Mouse (Mus musculus): Measurements from ENCODE around the gene Stra8. TPM values are rescaled to one million over a fixed set of nuclear protein-coding genes. Genes with fewer than 3 reads are reported as not detected.
A peak's percentile ranks its signal among the peaks of the same experiment; 100 is the strongest.

Gene Stra8
- polyA plus RNA-seq, 1 experiment from 2014 or later = not detected

GRCm38 (mm10) chr6:34884724-34885123 lies 35.2 kb upstream of the Stra8 start:
- H3K4me3 ChIP-seq (replicated peaks) = no peak overlapping the region
- no peak overlapping the region for H3K27ac ChIP-seq
- H3K36me3 ChIP-seq (replicated peaks) = peaks cover 58% of the 10 kb centered on the region
- H3K9ac ChIP-seq = no peak overlapping the region
- peaks cover 18% of the 10 kb centered on the region for H3K4me1 ChIP-seq
- H3K4me2 ChIP-seq = no peak overlapping the region
- H3K9me3 ChIP-seq = no peaks in the 10 kb centered on the region
- 91% methylated on average over 7 of the region's 7 CpGs for WGBS
- ATAC-seq (ENCODE audit: low FRiP score) = no peak
- H3K27me3 ChIP-seq = no peaks in the 10 kb centered on the region

GRCm38 (mm10) chr6:34887131-34887850 lies 32.7 kb upstream of the Stra8 start:
- peak overlapping the region; percentile 70 for H3K27ac ChIP-seq
- H3K4me2 ChIP-seq = no peak overlapping the region
- H3K4me1 ChIP-seq = peaks cover 18% of the 10 kb centered on the region
- peak; percentile 78 for ATAC-seq (ENCODE audit: low FRiP score)
- peaks cover 64% of the 10 kb centered on the region for H3K36me3 ChIP-seq (replicated peaks)
- H3K9me3 ChIP-seq = no peaks in the 10 kb centered on the region
- no peak overlapping the region for H3K4me3 ChIP-seq (replicated peaks)
- WGBS = 20% methylated on average over 6 of the region's 6 CpGs
- no peaks in the 10 kb centered on the region for H3K27me3 ChIP-seq
- no peak overlapping the region for H3K9ac ChIP-seq

- peaks cover 63% of the 10 kb centered on the region for H3K36me3 ChIP-seq (replicated peaks)
- H3K9me3 ChIP-seq = no peaks in the 10 kb centered on the region
- WGBS = 63% methylated on average over 4 of the region's 4 CpGs
- 0 out of 2 replicates have a peak overlapping the region, but pooled peaks have one; percentile 5 for H3K27ac ChIP-seq
- H3K4me3 ChIP-seq (replicated peaks) = no peak overlapping the region
- no peak overlapping the region for H3K4me2 ChIP-seq
- ATAC-seq (ENCODE audit: low FRiP score) = no peak
- H3K27me3 ChIP-seq = no peaks in the 10 kb centered on the region
- H3K4me1 ChIP-seq = peaks cover 18% of the 10 kb centered on the region
- no peak overlapping the region for H3K9ac ChIP-seq
These were observed 30.8 kb upstream of the Stra8 start for GRCm38 (mm10) chr6:34889185-34889584.

DNA sequence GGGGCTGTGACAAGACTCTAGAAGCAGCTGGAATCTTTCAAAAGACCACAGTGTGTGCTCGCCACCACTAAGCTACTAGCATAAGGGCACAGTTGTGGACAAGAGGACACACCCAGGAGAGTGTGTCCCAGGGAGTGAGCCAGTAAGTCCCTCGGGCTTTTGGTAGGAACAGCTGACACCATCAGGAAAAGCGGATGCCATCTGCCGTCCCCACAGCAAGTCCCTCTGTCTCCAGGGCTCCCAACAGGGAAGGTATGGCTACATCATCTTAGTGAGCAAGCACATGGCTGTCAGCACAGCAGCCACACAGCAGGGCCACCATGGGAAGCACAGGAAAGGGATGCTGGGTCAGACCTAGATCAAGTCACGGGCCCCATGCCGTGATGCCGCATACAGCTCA lies 24.4 kb upstream of the Stra8 start:
- Histone ChIP-seq H3K27me3 (no peaks in the 10 kb centered on the region), H3K9ac (no peak overlapping the region), H3K4me3 (replicated peaks) (no peak overlapping the region), H3K9me3 (no peaks in the 10 kb centered on the region), H3K27ac (no peak overlapping the region), H3K4me2 (no peak overlapping the region), H3K4me1 (no peaks in the 10 kb centered on the region), H3K36me3 (replicated peaks) (peaks cover 67% of the 10 kb centered on the region)
- no peak for ATAC-seq (ENCODE audit: low FRiP score)
- 88% methylated on average over 7 of the region's 7 CpGs for WGBS

DNA sequence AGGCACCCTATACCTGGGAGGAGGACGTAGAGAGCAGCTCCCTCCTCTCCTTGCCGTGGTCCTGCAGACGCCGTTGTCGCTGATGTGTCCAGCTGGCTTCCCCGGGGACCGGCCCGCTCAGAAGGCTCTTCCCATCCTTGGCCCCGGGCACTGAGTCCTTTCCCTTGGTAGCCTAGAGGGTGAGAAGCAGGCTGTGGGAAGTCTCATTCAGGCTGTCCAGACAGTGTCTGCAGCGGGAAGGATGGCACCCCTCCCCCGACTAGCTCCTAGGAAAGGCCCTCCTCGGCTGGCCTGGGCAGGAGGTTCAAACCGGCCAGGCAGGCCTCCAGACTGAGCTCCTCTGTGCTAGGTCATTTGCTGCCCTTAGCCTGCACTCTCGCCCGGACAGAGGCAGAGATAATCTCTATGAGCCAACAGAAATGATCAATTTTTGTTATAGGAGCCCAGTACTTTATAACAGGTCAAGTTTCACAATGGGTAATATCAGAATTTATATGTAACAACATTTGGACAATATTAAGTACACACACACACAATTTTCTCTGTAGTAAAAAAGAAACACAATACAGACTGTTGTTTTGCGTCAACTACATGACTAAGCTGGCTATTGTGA lies 23.7 kb upstream of the Stra8 start:
- Histone ChIP-seq H3K27ac (no peak overlapping the region), H3K36me3 (replicated peaks) (peaks cover 67% of the 10 kb centered on the region)

GRCm38 (mm10) chr6:34899127-34899526 lies 20.8 kb upstream of the Stra8 start:
- Histone ChIP-seq H3K27me3 (no peaks in the 10 kb centered on the region), H3K4me3 (replicated peaks) (no peak overlapping the region), H3K36me3 (replicated peaks) (peaks cover 61% of the 10 kb centered on the region), H3K4me2 (no peak overlapping the region), H3K4me1 (peaks cover 6% of the 10 kb centered on the region; the same call in 1 of the 2 replicates), H3K27ac (no peak overlapping the region), H3K9ac (no peak overlapping the region), H3K9me3 (no peaks in the 10 kb centered on the region)
- ATAC-seq (ENCODE audit: low FRiP score) = no peak
- 92% methylated on average over 2 of the region's 2 CpGs for WGBS

More for the DNA sequence above, 23.7 kb upstream of the Stra8 start:
- Histone ChIP-seq H3K27me3 (no peaks in the 10 kb centered on the region), H3K9ac (no peak overlapping the region), H3K9me3 (no peaks in the 10 kb centered on the region), H3K4me1 (no peaks in the 10 kb centered on the region), H3K4me2 (no peak overlapping the region), H3K4me3 (replicated peaks) (no peak overlapping the region)
- no peak for ATAC-seq (ENCODE audit: low FRiP score)
- WGBS = 54% methylated on average over 16 of the region's 16 CpGs

GRCm38 (mm10) chr6:34900990-34901389 lies 19.0 kb upstream of the Stra8 start:
- no peaks in the 10 kb centered on the region for H3K9me3 ChIP-seq
- 57% methylated on average over 2 of the region's 2 CpGs for WGBS
- no peak for ATAC-seq (ENCODE audit: low FRiP score)

DNA sequence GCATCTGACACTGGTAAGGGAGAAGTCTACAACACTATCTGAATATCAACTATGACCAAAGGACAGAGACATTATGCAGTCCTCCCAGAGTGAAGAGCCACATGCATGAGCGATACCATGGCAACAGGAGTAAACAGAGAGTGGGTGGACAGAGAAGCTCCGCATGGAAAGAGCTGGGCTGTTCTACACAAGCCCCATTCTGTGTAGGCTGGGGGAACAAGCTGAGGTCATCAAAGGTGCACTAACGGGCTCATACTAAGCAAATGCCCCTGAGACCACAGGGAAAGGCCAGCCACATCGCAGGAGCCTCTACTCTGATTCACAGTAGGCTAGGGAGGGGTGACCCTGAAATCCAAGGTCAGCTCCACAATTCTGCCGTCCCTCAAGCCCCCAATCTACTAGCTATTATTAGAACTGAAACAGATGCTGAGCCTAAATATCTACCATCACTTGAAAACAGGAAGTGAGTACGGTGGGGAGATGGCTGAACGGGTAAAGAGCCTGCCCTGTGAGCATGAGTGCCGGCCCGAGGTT lies 18.0 kb upstream of the Stra8 start:
- Histone ChIP-seq H3K36me3 (replicated peaks) (peaks cover 63% of the 10 kb centered on the region), H3K9ac (no peak overlapping the region), H3K4me3 (replicated peaks) (no peak overlapping the region), H3K27me3 (no peaks in the 10 kb centered on the region), H3K27ac (no peak overlapping the region), H3K4me2 (no peak overlapping the region), H3K9me3 (no peaks in the 10 kb centered on the region), H3K4me1 (peaks cover 6% of the 10 kb centered on the region; the same call in 1 of the 2 replicates)
- WGBS = 81% methylated on average over 9 of the region's 9 CpGs
- no peak for ATAC-seq (ENCODE audit: low FRiP score)

More at GRCm38 (mm10) chr6:34900990-34901389, 19.0 kb upstream of the Stra8 start:
- H3K27ac ChIP-seq = no peak overlapping the region
- no peak overlapping the region for H3K4me2 ChIP-seq
- no peak overlapping the region for H3K4me3 ChIP-seq (replicated peaks)
- no peak overlapping the region for H3K9ac ChIP-seq
- peaks cover 57% of the 10 kb centered on the region for H3K36me3 ChIP-seq (replicated peaks)
- H3K27me3 ChIP-seq = no peaks in the 10 kb centered on the region
- H3K4me1 ChIP-seq = peaks cover 6% of the 10 kb centered on the region; the same call in 1 of the 2 replicates

GRCm38 (mm10) chr6:34902578-34902977 lies 17.4 kb upstream of the Stra8 start:
- no peak overlapping the region for H3K4me3 ChIP-seq (replicated peaks)
- no peaks in the 10 kb centered on the region for H3K9me3 ChIP-seq
- no peak overlapping the region for H3K4me2 ChIP-seq
- peaks cover 6% of the 10 kb centered on the region; the same call in 1 of the 2 replicates for H3K4me1 ChIP-seq
- WGBS = 91% methylated on average over 7 of the region's 7 CpGs
- H3K36me3 ChIP-seq (replicated peaks) = peaks cover 68% of the 10 kb centered on the region
- no peak overlapping the region for H3K9ac ChIP-seq
- no peaks in the 10 kb centered on the region for H3K27me3 ChIP-seq
- H3K27ac ChIP-seq = no peak overlapping the region
- ATAC-seq (ENCODE audit: low FRiP score) = no peak

DNA sequence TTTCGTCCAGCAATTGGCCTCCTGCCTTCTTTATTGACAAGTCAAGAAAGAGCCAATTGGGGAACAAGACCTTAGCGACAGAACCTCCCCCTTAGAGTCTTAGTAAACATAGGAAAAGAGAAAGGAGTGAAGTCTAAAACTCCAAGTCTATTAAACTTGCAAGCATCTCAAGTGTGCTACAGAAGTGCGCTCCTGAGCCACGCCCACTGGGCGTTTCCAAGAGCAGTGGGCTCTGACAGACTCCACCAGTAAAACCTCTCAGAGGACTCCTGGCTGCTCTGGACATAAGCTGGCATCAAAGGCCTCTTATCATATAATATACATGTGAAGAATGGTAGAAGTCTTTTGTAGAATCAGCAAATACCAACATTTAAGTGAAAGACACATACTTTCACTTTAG lies 16.5 kb upstream of the Stra8 start:
- no peak for ATAC-seq (ENCODE audit: low FRiP score)
- no peak overlapping the region for H3K4me3 ChIP-seq (replicated peaks)
- H3K9ac ChIP-seq = no peak overlapping the region
- 74% methylated on average over 5 of the region's 5 CpGs for WGBS
- H3K4me1 ChIP-seq = peaks cover 6% of the 10 kb centered on the region; the same call in 1 of the 2 replicates
- peaks cover 70% of the 10 kb centered on the region for H3K36me3 ChIP-seq (replicated peaks)
- no peak overlapping the region for H3K27ac ChIP-seq
- H3K9me3 ChIP-seq = no peaks in the 10 kb centered on the region
- H3K27me3 ChIP-seq = no peaks in the 10 kb centered on the region
- no peak overlapping the region for H3K4me2 ChIP-seq

- ATAC-seq (ENCODE audit: low FRiP score) = no peak
- peaks cover 69% of the 10 kb centered on the region for H3K36me3 ChIP-seq (replicated peaks)
These were observed 16.1 kb upstream of the Stra8 start for GRCm38 (mm10) chr6:34903851-34904250.

DNA sequence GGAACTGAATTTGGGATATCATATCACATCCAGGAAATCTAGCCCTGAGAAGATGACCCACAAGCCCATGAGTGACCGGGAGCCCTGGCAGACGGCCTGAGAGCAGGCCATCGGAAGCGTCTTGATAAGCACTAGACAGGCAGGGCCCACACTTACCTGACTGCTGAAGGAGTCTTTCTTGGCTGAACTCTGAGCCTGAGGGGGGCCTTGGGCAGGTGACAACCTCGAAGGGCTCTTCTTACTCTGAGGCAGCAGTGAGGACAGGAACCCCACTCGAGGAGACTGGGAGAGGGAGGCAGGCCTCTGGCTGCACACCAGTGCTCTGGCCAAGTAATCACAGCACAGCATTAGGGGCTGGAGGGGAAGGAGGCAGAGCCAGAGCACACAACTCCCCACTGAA lies 15.6 kb upstream of the Stra8 start:
- H3K9me3 ChIP-seq = no peaks in the 10 kb centered on the region
- no peak overlapping the region for H3K4me3 ChIP-seq (replicated peaks)
- WGBS = 90% methylated on average over 6 of the region's 6 CpGs
- H3K9ac ChIP-seq = no peak overlapping the region
- no peaks in the 10 kb centered on the region for H3K27me3 ChIP-seq
- peaks cover 9% of the 10 kb centered on the region for H3K4me1 ChIP-seq
- H3K27ac ChIP-seq = no peak overlapping the region
- H3K36me3 ChIP-seq (replicated peaks) = peaks cover 65% of the 10 kb centered on the region
- ATAC-seq (ENCODE audit: low FRiP score) = no peak
- no peak overlapping the region for H3K4me2 ChIP-seq

More at GRCm38 (mm10) chr6:34903851-34904250, 16.1 kb upstream of the Stra8 start:
- Histone ChIP-seq H3K4me2 (no peak overlapping the region), H3K9me3 (no peaks in the 10 kb centered on the region), H3K4me1 (peaks cover 6% of the 10 kb centered on the region; the same call in 1 of the 2 replicates), H3K9ac (no peak overlapping the region), H3K27ac (no peak overlapping the region), H3K4me3 (replicated peaks) (no peak overlapping the region), H3K27me3 (no peaks in the 10 kb centered on the region)
- 88% methylated on average over 10 of the region's 10 CpGs for WGBS

All from forebrain, embryonic 12.5 days (tissue).